Mouse (Mus musculus) induced T-regulatory cell, adult 2 months (primary cell): ENCODE data around the gene Cflar.
A peak's percentile ranks its signal among the peaks of the same experiment; 100 is the strongest.
"Not testable (repeated sequence)": the region's sequence is repeated elsewhere in the genome, so short reads cannot be mapped to it uniquely, and the experiment has no call there.

Experiments used
- DNase-seq: peaks from one replicate; pipeline ENCODE4 v3.0.0-alpha.2; 2012; ENCODE audit warnings: low read depth

Gene Cflar

DNA sequence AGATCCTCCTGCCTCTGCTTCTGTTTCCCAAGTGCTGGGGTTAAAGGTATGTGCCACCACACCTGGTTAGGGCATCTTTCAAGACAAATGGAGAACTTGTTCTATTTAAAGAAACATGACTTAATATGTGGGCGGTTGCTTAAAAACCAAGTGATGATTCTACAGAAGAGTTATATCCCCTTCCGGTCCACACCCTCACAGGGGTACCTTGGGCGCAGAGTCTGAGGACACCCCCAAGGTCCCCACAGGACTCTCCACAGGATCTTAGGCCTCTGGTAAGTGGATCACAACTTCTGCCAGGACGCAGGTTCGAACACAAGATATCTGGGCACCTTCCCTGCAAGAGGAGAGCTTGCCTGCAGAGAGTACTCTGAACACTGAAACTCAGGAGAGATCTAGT, 64.1 kb downstream of the Cflar start:
- DNase-seq = no peak

DNA sequence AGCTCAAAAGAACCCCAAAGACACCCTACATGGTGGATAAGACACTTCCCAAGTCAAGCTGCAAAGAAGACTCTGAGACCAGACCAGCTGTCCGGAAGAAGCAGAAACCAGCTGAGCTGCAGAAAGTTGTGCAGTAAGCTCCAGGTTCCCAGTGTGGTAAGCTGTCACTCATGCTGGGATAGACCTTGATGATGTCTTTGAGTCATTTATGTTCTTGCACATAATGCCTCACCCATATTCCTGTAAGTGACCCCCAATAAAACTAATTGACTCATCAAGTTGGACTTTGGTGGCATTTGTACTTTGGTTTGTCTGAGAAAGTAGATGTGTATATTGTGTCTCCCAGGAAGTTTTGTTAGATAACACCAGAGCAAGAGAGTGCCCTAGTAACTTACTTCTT, 66.3 kb downstream of the Cflar start:
- no peak for DNase-seq

DNA sequence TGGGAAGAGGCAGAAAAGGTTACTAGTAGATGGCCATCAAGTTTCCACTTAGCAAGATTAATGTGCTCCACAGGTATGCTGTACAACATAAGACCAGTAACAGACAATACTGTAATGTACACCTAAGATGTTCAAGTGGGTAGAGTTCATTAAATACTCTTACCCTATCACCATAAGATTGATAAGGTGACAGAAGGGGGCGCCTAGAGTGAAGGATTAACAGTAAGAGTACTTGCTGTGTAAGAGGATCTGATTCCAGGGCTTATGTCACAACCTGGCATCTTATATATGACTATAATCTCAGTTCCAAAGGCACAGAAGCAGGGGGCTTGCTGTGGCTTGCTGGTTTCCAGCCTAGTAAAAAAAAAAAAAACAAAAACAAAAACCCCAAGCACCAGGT, 66.9 kb downstream of the Cflar start:
- DNase-seq = peak; percentile 62

DNA sequence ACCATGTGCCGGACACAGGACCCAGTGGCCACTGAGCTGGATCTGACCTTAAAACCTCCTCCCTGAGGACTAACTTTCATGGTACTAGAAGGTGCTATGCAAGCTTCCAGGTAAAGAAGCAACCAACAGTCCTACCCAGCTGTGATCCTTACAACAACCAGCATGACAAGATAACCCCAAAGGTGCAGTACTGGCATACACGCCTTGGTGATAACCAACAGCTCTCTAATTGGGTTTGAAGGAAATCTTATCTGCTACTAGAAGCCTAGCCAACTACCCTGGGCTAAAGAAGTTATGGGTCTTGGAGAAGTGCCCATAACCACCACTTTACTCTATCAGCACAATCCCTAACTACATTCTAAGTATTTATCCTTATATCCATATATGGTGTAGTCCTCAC, 75.0 kb downstream of the Cflar start:
- DNase-seq = no peak

DNA sequence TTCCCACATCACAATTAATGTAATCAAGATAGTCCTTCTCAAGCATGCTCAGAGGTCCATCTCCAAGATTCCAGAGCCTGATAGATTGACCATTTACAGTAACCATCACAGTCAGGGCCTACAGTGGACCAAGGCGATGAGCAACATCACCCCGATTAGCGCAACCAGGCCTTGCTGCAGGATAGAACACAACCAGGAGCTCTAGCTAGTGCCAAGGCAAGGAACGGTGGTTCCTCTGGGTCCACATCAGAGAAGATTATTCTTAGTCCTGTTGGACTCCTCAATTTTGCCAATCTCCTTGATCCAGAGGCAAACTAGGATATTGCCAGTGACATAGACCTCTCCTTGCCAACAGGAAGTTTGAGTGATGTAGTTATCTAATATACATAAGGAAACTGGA, 77.1 kb downstream of the Cflar start:
- no peak for DNase-seq

DNA sequence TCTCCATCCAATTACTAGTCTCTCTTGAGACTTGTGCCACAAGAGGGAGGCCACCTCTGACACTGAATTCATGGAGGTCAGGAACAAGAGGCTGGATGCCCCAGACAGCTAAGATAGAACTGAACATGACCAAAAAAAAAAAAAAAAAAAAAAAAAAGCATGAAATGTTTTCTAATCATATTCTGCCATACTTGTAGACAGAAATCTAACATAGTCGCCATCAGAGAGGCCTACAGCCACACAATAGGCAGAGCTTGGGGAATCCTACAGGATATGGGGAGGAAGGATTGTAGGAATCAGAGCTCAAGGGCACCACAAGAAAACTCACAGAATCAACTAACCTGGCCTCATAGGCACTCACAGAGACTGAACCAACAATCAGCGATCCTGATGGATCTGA, 83.4 kb downstream of the Cflar start:
- DNase-seq = no peak

DNA sequence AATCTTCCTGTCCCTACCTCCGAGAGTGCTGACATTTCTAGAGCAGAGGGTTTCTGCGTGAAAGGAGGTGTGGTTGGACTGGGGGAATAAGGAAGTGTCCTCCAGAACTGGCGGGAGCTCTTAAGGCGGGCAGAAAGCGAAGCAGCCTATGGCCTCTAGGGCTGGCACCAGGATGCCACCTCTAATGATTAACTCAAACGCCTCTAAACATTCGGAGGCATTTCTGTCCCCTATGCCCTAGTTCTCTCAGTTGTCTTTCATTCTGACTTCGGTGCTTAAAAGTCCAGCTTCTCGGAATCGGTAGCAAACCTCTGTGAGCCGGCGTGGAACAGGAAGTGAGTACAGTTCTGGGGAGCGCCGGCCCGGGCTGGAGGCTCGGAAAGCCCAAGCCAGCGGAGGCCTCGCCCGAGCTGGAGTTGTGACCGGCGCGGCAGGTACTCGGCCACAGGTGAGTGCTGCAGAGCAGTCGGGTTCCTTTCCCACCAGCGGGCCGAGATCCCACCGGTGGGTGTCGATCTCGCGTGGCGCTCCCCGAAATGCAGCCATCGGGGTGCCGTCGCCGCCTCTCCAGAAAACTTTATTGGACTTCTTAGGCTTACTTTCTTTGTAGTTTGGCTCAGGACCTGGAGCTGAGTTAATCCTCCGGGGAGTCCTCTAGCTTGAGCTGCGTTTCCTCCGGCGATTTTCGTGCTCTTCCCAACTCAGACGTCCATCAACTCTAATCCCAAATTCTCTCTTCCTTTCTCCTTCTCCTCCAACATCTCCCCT, 84.2 kb downstream of the Cflar start, which contains the start of gene Casp8:
Casp8 (plus strand) TSS at position 84 of the 768 bp plus-strand sequence.
- DNase-seq = peak; percentile 89

DNA sequence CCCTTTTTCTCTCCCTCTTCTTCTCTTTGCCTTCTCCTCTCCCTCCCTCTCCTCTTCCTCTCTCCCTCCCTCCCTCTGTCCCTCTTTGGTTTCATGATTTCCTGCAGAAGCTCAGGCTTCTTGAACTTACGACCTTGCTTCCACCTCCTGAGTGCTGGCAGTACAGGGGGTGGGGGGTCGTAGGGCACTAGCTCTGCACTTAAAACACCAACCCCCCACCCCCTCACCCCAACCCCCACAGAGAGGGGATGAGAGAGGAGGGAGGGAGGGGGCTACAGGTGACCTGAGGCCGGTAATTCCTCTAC, 84.7 kb downstream of the Cflar start:
- peak; percentile 50 for DNase-seq

DNA sequence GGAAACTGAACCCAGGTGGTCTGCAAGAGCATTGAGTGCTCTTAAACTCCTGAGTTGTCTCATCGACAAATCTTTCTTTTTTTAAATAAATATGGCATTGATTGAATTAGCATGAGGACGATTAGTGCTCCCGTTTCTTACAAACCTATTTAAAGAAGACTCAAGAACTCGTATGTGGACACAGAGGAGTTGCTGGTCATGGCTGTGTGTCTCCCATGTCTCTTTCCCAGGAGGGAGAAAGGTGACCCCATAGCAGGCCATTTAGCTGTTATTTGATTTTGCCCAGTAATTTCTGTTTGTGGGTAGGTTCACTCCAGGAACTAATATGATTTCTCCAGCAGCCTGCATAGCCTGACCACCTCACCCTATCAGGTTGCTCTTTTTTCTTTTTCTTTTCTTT, 85.5 kb downstream of the Cflar start:
- DNase-seq = no peak

DNA sequence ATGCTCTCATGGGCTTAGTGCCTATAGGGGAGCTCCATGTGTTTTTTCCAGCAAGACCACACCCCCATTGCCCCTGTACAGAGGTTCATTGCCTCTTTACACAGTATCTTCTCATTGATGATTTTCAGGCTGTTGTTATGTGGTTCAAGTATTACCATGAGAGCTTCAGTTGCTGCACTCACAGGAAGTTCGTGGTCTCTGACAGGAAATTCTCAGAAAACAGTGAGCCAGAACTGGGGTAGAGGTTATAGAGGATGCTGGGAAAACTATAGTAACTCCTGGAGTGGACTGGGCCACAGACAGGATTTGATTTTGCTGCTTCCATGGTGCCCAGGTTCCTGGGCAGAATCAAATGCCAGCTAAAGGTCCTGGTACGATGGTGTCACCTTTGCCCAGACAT, 86.1 kb downstream of the Cflar start:
- peak; percentile 89 for DNase-seq

DNA sequence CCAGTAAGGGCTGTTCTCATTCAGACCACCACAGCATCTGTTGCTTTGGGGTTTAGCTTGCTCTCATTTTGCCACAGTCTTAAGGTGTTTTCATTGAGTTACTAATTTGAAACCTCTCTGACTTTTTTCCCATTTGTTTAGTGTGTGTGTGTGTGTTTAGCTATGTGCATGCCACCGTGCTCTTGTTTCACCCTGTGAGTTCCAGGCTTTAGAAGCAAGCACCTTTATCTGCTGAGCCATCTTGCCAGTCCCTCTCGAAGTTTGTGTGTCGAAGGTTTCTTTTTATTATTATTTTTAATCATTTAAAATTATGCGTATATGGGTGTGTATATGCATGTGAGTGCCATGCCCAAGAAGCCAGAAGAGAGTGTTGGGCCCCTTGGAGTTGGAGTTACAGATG, 87.6 kb downstream of the Cflar start:
- DNase-seq = peak; percentile 23

DNA sequence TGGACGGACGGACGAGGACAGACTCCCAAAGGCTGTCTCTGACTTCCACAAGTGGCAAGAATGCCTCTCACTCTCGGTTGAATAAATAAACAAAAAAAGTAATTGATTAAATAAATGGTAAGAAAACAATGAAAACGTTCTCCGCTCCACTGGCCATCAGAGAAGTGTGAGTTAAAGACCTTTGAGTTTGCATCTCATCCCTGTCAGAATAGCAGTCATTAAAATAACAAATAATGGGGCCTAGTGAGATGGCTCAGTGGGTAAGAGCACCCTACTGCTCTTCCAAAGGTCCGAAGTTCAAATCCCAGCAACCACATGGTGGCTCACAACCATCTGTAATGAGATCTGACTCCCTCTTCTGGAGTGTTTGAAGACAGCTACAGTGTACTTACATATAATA, 89.3 kb downstream of the Cflar start:
- DNase-seq = not testable (repeated sequence)

DNA sequence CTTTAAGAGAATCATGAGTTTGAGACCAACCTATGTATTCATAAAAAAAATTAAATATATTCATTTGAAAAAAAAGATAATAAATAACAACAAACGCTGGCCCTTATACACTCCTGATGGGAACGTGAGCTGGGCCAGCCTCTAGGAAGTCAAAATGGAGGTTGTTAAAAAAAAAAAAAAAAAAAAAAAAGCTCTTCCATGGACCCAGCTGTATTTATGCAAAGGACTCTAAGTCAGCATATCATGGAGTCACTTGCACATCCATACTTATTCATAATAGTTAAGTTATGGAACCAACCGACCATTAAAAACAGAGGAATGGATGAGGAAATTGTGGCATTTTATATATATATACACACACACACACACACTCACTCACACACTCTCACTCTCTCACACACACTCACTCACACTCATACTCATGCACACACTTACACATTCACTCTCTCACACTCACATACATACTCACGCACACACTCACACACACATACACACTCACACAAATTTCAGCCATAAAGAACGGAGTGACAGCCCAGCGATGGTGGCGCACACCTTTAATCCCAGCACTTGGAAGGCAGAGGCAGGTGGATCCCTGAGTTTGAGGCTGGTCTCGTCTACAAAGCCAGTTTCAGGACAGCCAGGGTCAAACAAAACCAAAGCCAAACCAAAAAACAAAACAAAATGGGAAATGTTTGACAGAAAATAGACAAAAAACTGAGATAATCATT, 90.4 kb downstream of the Cflar start:
- no peak for DNase-seq

DNA sequence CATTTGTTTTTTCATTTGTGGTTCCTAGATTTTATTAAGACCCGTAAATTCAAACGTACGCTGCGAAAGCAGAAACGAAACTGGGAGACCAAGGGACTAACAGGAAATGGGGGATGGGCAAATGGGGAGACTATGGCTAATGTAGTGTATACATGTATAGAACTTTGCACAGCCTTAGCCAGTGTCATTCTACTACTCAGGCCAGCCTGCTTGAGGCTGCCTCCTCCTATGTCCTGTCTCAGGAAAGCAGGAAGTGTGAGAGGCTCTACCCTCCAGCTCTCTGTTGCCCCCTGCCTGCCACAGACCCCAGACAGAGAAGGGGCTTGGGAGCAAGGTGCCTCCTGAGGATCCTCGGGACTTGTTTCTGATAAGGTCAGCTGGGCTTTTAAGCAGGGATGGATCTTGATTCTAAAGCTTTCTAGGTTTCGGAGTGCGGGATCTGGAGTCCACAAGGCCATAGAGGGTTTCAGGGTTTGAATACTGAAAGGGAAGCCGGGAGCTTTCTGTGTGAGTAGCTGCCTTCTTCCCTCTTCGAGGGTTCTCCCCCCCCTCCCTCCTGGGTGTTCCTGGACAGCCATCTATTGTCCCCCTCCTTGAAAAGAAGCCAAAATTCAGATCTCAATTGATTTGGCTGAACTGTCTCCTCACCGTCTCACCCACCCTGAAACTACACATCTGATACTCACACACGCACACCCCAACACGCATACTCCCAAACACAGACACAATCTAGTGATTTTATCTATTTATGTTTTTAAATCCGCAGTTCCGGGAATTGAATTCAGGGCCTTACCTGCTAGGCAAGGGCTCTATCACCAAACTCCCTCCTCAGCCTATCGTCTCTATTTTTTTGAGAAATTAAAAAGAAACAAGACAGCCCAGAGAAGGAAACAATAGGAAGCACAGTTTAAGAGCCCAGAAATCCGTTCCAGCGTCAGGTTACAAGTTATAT, 91.3 kb downstream of the Cflar start:
- peak; percentile 91 for DNase-seq

DNA sequence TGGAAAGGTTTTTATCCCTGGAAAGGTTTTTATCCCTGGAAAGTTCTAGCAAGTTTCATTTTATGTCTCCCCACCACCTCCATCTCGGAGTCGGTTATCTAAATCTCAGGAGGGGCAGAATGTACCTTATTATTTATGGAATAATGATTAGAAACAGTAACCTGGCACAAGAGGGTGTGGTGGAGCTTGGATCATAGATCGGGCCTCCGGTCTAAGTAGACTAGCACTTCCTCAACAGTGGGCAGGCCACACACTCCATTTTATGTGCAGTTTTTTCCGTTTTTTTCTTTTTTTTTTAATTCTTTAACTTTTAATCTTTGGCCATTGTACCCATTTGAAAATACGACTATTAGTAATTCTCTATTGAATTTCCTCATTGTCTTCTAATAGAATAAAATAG, 92.2 kb downstream of the Cflar start:
- peak; percentile 57 for DNase-seq

DNA sequence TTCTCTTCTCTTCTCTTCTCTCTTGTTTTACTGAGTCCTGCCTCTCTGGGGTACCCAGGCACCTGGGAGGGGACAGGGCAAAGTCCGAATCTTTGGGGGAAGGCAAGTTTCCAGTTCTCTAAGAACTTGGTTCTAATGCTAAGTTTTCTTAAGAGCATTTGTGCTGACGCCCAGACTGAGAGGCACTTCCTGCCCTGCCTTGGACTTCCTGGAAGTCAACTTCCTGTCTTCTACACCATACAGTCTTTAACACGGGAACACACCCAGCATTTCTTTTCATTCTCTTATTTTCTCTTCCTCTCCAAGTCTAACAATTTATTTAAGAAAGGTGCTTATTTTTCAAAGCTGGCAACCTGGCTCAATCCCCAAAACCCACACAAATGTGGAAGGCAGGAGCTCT, 95.3 kb downstream of the Cflar start:
- DNase-seq = peak; percentile 76
